Mouse (Mus musculus) hindbrain, embryonic 15.5 days (tissue): ENCODE results near the gene Astn2. TPM values are rescaled to one million over a fixed set of nuclear protein-coding genes. Genes with fewer than 3 reads are reported as not detected.
A peak's percentile ranks its signal among the peaks of the same experiment; 100 is the strongest.

Source experiments
- ATAC-seq: fragments of 200-750 bp; cut with Nextera tagmentation; 2 replicates; pipeline ENCODE4 v1.8.0; 2017; ENCODE audit warnings: low read depth, moderate number of reproducible peaks, moderate TSS enrichment; ENCODE audit not compliant: low FRiP score
- H3K27ac ChIP-seq: fragments of 300-500 bp; sonication (generic); replicated peaks from 2 replicates; pipeline ENCODE4 v1.5.1; 2015; ENCODE audit warnings: mild to moderate bottlenecking, inconsistent platforms
- H3K27me3 ChIP-seq: fragments of 300-500 bp; sonication (generic); 2 replicates; pipeline ENCODE4 v1.6.1; 2015; ENCODE audit warnings: control low read depth, inconsistent platforms
- H3K36me3 ChIP-seq: fragments of 300-500 bp; sonication (generic); 2 replicates; pipeline ENCODE4 v1.6.1; 2015; ENCODE audit warnings: control low read depth, inconsistent platforms
- H3K4me1 ChIP-seq: fragments of 300-500 bp; sonication (generic); replicated peaks from 2 replicates; pipeline ENCODE4 v1.6.1; 2015; ENCODE audit warnings: control low read depth, inconsistent platforms
- H3K4me2 ChIP-seq: fragments of 300-500 bp; sonication (generic); 2 replicates; pipeline ENCODE4 v1.6.1; 2015; ENCODE audit warnings: moderate library complexity, mild to moderate bottlenecking, inconsistent platforms
- H3K4me3 ChIP-seq: fragments of 300-500 bp; sonication (generic); 2 replicates; pipeline ENCODE4 v1.5.1; 2015; ENCODE audit warnings: mild to moderate bottlenecking, inconsistent platforms
- H3K9ac ChIP-seq: fragments of 300-500 bp; sonication (generic); 2 replicates; pipeline ENCODE4 v1.6.1; 2015; ENCODE audit warnings: inconsistent platforms
- H3K9me3 ChIP-seq: fragments of 300-500 bp; sonication (generic); 2 replicates; pipeline ENCODE4 v1.6.1; 2016; ENCODE audit warnings: control low read depth, inconsistent platforms
- WGBS: fragments of 180-500 bp; shearing (Covaris S2); methylation state at CpG from one replicate; pipeline ENCODE4 v1.1.7; 2015; 5-methylcytosine and 5-hydroxymethylcytosine counted together
- polyA plus RNA-seq: library from polyadenylated mRNA; unstranded; fragments of >200 nt; fragmentation: Nextera tagmentation; extraction: Ambion mirVana; gene quantifications from 2 replicates; pipeline ENCODE4 v1.2.1, GENCODE M21; 2015

Gene Astn2
- polyA plus RNA-seq, 1 experiment from 2014 or later: 3.5 TPM

GRCm38 (mm10) chr4:65531621-65532020, 872.8 kb downstream of the Astn2 start:
- no peak for ATAC-seq
- Histone ChIP-seq H3K9ac (no peak overlapping the region), H3K36me3 (no peaks in the 10 kb centered on the region), H3K9me3 (no peaks in the 10 kb centered on the region), H3K4me2 (no peak overlapping the region), H3K4me1 (no peaks in the 10 kb centered on the region), H3K27ac (no peak overlapping the region), H3K4me3 (no peak overlapping the region), H3K27me3 (no peaks in the 10 kb centered on the region)
- WGBS: 65% methylated on average over 6 of the region's 6 CpGs

- no peaks in the 10 kb centered on the region for H3K36me3 ChIP-seq
- H3K9ac ChIP-seq: no peak overlapping the region
- no peak overlapping the region for H3K27ac ChIP-seq
- H3K9me3 ChIP-seq: no peaks in the 10 kb centered on the region
- H3K27me3 ChIP-seq: no peaks in the 10 kb centered on the region
- WGBS: 70% methylated on average over 2 of the region's 2 CpGs
- no peak for ATAC-seq
- no peak overlapping the region for H3K4me3 ChIP-seq
- no peaks in the 10 kb centered on the region for H3K4me1 ChIP-seq
- H3K4me2 ChIP-seq: no peak overlapping the region
Measured at GRCm38 (mm10) chr4:65530901-65531300, 873.5 kb downstream of the Astn2 start.

GRCm38 (mm10) chr4:65508101-65508500, 896.3 kb downstream of the Astn2 start:
- no peak overlapping the region for H3K27ac ChIP-seq
- H3K9ac ChIP-seq: no peak overlapping the region
- H3K4me1 ChIP-seq: no peaks in the 10 kb centered on the region
- H3K4me2 ChIP-seq: no peak overlapping the region
- no peak overlapping the region for H3K4me3 ChIP-seq
- 73% methylated on average over 2 of the region's 2 CpGs for WGBS
- no peaks in the 10 kb centered on the region for H3K27me3 ChIP-seq
- H3K36me3 ChIP-seq: no peaks in the 10 kb centered on the region
- no peak for ATAC-seq
- no peaks in the 10 kb centered on the region for H3K9me3 ChIP-seq

GRCm38 (mm10) chr4:65506870-65507269, 897.5 kb downstream of the Astn2 start:
- H3K27me3 ChIP-seq: no peaks in the 10 kb centered on the region
- no peak overlapping the region for H3K9ac ChIP-seq
- H3K4me1 ChIP-seq: no peaks in the 10 kb centered on the region
- H3K4me2 ChIP-seq: no peak overlapping the region
- no peak for ATAC-seq
- no peak overlapping the region for H3K4me3 ChIP-seq
- H3K36me3 ChIP-seq: no peaks in the 10 kb centered on the region
- no peak overlapping the region for H3K27ac ChIP-seq
- H3K9me3 ChIP-seq: no peaks in the 10 kb centered on the region

- no peak overlapping the region for H3K4me3 ChIP-seq
- ATAC-seq: peak; percentile 97
- H3K4me2 ChIP-seq: no peak overlapping the region
- H3K27me3 ChIP-seq: no peaks in the 10 kb centered on the region
- no peak overlapping the region for H3K9ac ChIP-seq
- no peaks in the 10 kb centered on the region for H3K36me3 ChIP-seq
- no peak overlapping the region for H3K27ac ChIP-seq
- WGBS: 4% methylated on average over 3 of the region's 3 CpGs
- no peaks in the 10 kb centered on the region for H3K9me3 ChIP-seq
- no peaks in the 10 kb centered on the region for H3K4me1 ChIP-seq
Measured at GRCm38 (mm10) chr4:65496463-65496834, 908.0 kb downstream of the Astn2 start.

GRCm38 (mm10) chr4:65495705-65496462, 908.5 kb downstream of the Astn2 start:
- no peak overlapping the region for H3K27ac ChIP-seq
- H3K4me3 ChIP-seq: no peak overlapping the region
- H3K9me3 ChIP-seq: no peaks in the 10 kb centered on the region
- H3K36me3 ChIP-seq: no peaks in the 10 kb centered on the region
- H3K9ac ChIP-seq: no peak overlapping the region
- no peaks in the 10 kb centered on the region for H3K27me3 ChIP-seq
- 71% methylated on average over 6 of the region's 6 CpGs for WGBS
- no peaks in the 10 kb centered on the region for H3K4me1 ChIP-seq
- ATAC-seq: peak; percentile 32; the same call in 1 of the 2 replicates
- H3K4me2 ChIP-seq: no peak overlapping the region

GRCm38 (mm10) chr4:65491541-65491940, 912.9 kb downstream of the Astn2 start:
- no peaks in the 10 kb centered on the region for H3K36me3 ChIP-seq
- H3K9me3 ChIP-seq: no peaks in the 10 kb centered on the region
- H3K9ac ChIP-seq: no peak overlapping the region
- WGBS: 77% methylated on average over 2 of the region's 2 CpGs
- H3K27ac ChIP-seq: no peak overlapping the region
- no peak overlapping the region for H3K4me2 ChIP-seq
- ATAC-seq: no peak
- H3K27me3 ChIP-seq: no peaks in the 10 kb centered on the region
- H3K4me1 ChIP-seq: no peaks in the 10 kb centered on the region
- no peak overlapping the region for H3K4me3 ChIP-seq

- H3K4me1 ChIP-seq: no peaks in the 10 kb centered on the region
- H3K4me2 ChIP-seq: no peak overlapping the region
- H3K9me3 ChIP-seq: no peaks in the 10 kb centered on the region
- no peak for ATAC-seq
- 84% methylated on average over 3 of the region's 3 CpGs for WGBS
- H3K36me3 ChIP-seq: no peaks in the 10 kb centered on the region
- no peaks in the 10 kb centered on the region for H3K27me3 ChIP-seq
- no peak overlapping the region for H3K27ac ChIP-seq
- no peak overlapping the region for H3K4me3 ChIP-seq
- H3K9ac ChIP-seq: no peak overlapping the region
Measured at GRCm38 (mm10) chr4:65489711-65490110, 914.7 kb downstream of the Astn2 start.

GRCm38 (mm10) chr4:65481632-65482031, 922.8 kb downstream of the Astn2 start:
- no peaks in the 10 kb centered on the region for H3K9me3 ChIP-seq
- no peak overlapping the region for H3K4me2 ChIP-seq
- H3K36me3 ChIP-seq: no peaks in the 10 kb centered on the region
- H3K27ac ChIP-seq: no peak overlapping the region
- no peak overlapping the region for H3K9ac ChIP-seq
- no peaks in the 10 kb centered on the region for H3K4me1 ChIP-seq
- no peak for ATAC-seq
- no peaks in the 10 kb centered on the region for H3K27me3 ChIP-seq
- H3K4me3 ChIP-seq: no peak overlapping the region
- 87% methylated on average over 5 of the region's 5 CpGs for WGBS

GRCm38 (mm10) chr4:65477106-65477505, 927.3 kb downstream of the Astn2 start:
- no peak for ATAC-seq
- H3K4me3 ChIP-seq: no peak overlapping the region
- H3K4me1 ChIP-seq: no peaks in the 10 kb centered on the region
- H3K9me3 ChIP-seq: no peaks in the 10 kb centered on the region
- no peak overlapping the region for H3K27ac ChIP-seq
- no peak overlapping the region for H3K4me2 ChIP-seq
- H3K27me3 ChIP-seq: no peaks in the 10 kb centered on the region
- WGBS: 34% methylated on average over 6 of the region's 6 CpGs
- no peaks in the 10 kb centered on the region for H3K36me3 ChIP-seq
- H3K9ac ChIP-seq: no peak overlapping the region

GRCm38 (mm10) chr4:65475925-65476560, 928.4 kb downstream of the Astn2 start:
- Histone ChIP-seq H3K9me3 (no peaks in the 10 kb centered on the region), H3K4me1 (no peaks in the 10 kb centered on the region), H3K36me3 (no peaks in the 10 kb centered on the region), H3K27ac (no peak overlapping the region), H3K9ac (no peak overlapping the region), H3K4me3 (no peak overlapping the region), H3K27me3 (no peaks in the 10 kb centered on the region), H3K4me2 (no peak overlapping the region)
- 47% methylated on average over 4 of the region's 4 CpGs for WGBS
- no peak for ATAC-seq

GRCm38 (mm10) chr4:65473141-65473540, 931.3 kb downstream of the Astn2 start:
- Histone ChIP-seq H3K27ac (no peak overlapping the region), H3K4me1 (no peaks in the 10 kb centered on the region), H3K4me2 (no peak overlapping the region), H3K36me3 (no peaks in the 10 kb centered on the region), H3K4me3 (no peak overlapping the region), H3K9me3 (no peaks in the 10 kb centered on the region), H3K27me3 (no peaks in the 10 kb centered on the region), H3K9ac (no peak overlapping the region)
- WGBS: 81% methylated on average over 5 of the region's 5 CpGs
- no peak for ATAC-seq

GRCm38 (mm10) chr4:65449171-65449570, 955.2 kb downstream of the Astn2 start:
- Histone ChIP-seq H3K36me3 (no peaks in the 10 kb centered on the region), H3K27ac (no peak overlapping the region), H3K4me3 (no peak overlapping the region), H3K9ac (no peak overlapping the region), H3K4me1 (no peaks in the 10 kb centered on the region), H3K4me2 (no peak overlapping the region), H3K9me3 (no peaks in the 10 kb centered on the region), H3K27me3 (no peaks in the 10 kb centered on the region)
- 72% methylated on average over 4 of the region's 4 CpGs for WGBS
- no peak for ATAC-seq
